Mouse (Mus musculus): ENCODE data around the gene Fkbp11.

Fkbp11 gene

DNA sequence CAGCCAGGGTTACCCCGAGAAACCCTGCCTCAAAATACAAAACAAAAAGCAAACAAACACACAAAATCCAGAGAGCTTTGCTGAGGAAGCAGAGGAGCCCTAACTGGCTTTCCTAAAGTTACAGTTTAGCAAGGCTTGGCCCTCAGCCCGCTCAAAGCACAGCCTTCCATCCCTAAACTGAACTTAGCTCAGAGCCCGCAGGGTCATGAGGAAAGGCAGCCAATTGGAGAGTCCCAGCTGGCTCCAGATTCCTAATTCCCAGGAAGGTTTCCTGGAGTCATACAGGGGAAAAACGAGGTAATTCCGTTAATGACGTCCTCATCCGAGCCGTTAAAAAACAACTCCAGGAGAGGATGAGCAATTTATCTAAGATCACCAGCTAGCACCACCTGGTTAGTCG lies 32.3 kb downstream of the Fkbp11 start:
- DNase-seq (ENCODE audit: low read depth): no peak

DNA sequence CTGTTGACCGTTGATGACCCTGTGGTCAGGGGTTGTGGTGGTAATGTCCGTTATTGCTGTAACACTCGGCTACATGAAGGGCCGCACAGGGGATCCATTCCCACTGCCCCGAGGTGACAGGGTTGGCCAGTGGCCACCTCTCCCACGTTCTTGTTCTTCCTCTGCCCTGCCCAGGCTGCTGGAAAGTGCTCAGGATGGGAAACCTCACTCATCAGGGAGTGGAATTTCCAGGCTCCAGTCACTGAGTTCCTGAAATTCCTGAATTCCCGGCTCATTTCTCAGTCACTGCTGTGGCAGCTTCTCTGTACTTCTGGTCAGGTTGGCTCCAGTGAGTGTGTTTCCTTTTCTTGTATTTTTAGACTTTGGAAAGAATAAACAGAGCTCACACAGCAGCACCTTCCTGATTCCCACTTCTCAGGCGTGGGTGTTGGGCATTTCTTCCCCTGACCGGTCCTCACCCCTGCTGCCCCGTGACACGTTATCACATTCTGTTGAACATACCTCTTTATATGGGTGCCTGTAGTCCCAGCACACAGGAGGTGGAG lies 35.8 kb downstream of the Fkbp11 start:
- peak; percentile 76 for DNase-seq (ENCODE audit: low read depth)

DNA sequence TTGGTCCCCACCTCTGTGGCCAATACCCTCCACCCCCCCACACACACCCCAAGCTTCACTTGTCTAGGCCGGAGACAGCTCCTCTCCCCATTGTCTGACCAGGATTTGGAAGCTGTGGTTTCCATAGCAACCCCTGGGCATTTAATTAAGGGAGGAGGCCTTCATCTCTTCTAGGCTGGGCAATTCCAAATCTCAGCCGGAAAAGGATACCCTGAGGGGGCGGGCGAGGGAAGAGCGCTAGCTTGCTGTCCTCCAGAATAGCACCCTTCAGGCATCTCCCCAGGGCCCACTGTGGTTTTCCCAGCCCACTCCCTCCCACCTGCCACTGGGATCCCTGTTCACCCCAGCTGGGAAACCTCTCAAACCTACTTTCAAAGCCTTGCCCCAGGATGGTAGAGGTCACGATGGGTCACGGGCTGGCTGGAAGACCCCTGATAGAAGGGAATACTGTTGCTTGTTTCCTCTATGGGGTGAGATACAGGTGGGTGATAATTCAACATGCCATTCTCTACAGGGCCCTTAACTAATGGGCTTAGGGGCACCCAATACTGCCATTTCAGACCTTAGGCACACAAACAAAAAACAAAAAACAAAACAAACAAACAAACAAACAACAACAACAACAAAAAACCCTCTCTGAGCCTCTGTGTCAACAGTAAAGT lies 36.4 kb downstream of the Fkbp11 start:
- DNase-seq (ENCODE audit: low read depth): no peak

- DNase-seq (ENCODE audit: low read depth): no peak
Observed at GRCm38 (mm10) chr15:98689682-98690081, 38.3 kb downstream of the Fkbp11 start.

DNA sequence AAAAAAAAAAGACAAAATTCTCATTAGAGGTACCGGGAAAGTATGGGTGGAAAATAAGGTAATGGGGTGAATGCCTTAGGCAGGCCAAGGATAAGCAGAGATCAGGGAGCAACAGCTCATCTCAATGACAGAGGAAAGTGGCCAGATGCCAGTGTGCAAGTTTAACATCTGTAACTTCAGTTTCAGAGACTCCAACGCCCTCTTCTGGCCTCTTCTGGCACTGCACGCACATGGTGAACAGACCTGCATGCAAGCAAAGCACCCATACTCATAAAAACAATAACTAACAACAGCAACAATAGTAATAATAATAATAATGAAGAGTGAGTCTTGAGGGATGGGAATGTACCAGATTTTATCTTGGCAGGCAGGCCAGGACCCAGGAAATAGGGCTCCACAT lies 42.1 kb downstream of the Fkbp11 start:
- DNase-seq (ENCODE audit: low read depth): peak; percentile 34

GRCm38 (mm10) chr15:98683746-98684145 lies 44.3 kb downstream of the Fkbp11 start:
- DNase-seq (ENCODE audit: low read depth): no peak

DNA sequence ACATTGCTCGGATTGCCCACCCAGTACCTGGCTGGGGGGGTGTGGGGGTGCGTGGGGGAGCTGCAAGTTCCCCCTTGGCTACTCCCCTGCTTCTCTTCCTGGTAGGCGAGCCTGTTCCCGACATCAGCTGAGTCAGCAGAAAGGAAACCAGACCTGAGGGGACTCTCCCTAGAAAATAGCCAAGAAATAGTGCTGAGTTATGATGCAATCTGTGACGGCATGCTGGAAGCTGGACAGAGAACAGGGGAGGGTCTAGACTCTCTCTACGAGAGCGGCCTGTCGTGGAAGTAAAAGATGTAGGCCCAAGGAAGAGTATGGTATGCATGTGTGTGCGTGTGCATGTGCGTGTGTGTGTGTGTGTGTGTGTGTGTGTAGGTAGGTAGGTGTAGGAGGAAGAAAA lies 44.8 kb downstream of the Fkbp11 start:
- peak; percentile 85 for DNase-seq (ENCODE audit: low read depth)

DNA sequence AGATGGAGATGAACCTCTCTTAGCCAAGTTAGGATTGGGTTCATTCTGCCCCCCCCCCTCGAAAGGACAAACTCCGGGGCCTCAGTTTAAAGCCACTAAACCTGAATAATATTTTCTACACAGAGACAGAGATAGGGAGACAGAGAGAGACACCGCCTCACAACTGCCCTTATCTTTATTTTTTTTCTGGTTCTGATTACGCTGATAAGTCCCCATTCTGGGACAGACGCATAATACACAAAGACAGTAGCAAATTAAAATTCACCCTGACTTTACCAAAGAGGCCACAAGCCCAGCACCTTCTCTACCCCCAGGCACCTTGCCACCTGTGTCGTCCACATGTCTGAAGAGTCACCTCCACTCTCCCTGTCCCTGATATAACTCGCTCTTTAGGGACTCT lies 46.4 kb downstream of the Fkbp11 start:
- no peak for DNase-seq (ENCODE audit: low read depth)

DNA sequence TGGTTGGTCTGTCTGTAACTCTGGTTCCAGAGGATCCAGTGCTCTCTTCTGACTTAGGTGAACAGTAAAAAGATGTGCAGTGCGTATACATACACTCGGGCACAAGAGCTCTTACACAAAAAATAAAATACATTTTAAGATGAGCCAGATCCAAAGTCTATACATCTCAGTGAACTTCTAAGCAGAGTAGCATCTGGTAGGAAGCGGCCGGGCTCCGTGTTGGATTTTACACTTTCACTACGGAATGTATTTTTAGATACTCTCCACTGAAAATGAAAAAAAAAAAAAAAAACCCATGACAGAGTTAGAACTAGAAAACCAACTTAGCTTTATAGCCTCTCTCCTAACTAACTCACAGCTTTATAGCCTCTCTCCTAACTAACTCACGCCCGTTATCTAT lies 47.3 kb downstream of the Fkbp11 start:
- DNase-seq (ENCODE audit: low read depth): no peak

DNA sequence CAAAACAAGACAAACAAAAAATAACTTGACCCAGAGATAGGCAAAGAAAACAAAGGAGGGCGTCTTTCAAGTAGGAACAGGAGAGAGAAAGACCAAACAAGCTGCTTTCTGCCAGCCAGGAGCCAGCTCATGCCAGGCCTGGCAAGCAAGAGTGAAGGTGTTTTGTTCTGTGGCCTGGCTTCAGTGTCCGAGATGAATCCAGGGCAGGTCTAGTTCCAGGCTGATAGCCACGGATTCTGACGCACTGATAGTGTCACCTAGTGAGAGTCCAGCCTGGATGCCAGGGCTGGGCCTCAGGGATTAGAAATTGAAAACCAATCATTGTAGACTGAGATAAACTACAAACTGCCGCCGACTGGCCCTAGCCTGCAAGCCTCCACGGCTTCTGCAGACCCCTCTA lies 50.0 kb downstream of the Fkbp11 start:
- no peak for DNase-seq (ENCODE audit: low read depth)

DNA sequence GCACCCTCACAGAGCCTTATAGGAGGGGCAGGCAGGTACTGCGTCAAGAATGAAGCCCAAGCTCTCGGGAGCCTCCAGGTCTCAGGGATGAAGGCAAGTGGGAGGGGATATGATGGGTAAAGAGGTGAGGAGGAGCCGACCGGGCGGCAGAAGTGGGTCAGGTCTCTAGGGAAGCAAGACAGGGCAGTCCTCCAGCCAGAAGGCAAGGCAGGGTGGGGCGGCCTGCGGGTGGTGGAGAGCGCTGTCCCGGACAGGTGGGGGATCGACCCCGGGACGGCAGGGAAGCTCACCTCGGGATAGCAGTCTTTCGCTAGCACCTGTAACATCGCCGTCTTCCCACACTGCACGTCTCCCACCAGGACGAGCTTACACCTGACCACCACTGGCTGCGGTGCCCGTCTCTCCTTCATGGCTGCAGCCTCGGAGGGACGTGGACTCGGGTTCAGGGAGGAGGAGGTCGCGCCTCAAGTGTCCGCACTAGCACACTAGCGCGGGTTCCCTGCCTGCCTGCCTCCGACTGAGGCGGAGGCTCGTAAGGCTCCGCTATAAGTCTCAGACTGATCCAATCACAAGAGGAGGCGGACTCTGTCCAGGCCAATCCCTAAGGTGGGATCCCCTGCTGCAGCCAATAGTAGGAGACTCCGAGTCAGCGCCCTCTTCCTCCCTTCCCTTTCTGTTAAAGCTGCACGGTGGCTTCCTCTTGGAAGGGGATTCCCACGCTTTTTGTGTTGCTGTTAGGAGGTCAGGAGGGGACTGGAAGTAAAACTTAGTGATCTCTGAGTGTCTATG lies 50.9 kb downstream of the Fkbp11 start, which contains the start of gene Rnd1:
Gene Rnd1 (minus strand): TSS at position 522 of the 789 bp plus-strand sequence.
- DNase-seq (ENCODE audit: low read depth): peak; percentile 91

- peak; percentile 26 for DNase-seq (ENCODE audit: low read depth)
Observed at GRCm38 (mm10) chr15:98676471-98676870, 51.5 kb downstream of the Fkbp11 start.

DNA sequence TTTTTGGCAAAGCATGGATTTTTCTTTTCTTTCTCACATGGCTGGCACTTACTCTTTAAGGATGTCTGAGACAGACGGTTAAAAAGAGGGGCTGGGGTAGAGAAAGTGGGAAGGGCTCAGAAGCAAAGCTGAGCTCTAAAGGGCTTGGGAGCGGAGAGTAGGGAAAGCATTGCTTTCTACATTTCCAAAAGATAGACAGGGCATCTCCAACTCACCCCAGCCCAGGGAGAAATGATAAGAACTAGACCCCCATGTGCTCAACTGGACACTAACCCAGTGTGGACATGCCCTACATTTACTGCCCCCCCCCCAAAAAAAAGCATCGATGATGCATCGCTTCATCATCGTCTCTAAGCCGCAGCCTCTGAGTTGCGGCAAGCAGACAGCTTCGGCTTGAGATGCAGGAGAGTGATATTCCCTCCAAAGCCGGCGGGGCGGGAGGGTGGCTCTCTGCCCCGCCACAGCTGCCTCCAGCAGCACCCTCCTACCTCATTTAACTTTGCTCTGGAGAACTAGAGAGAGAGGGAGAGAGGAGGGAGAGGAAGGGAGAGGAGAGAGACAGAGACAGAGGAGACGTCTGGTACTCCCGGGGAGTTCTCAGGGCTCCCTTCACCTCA lies 52.3 kb downstream of the Fkbp11 start:
- peak; percentile 50 for DNase-seq (ENCODE audit: low read depth)

- DNase-seq (ENCODE audit: low read depth): no peak
Observed at GRCm38 (mm10) chr15:98674994-98675545, 52.9 kb downstream of the Fkbp11 start.
